Mouse (Mus musculus): ENCODE data around the gene Tmem159.

The Tmem159 gene

DNA sequence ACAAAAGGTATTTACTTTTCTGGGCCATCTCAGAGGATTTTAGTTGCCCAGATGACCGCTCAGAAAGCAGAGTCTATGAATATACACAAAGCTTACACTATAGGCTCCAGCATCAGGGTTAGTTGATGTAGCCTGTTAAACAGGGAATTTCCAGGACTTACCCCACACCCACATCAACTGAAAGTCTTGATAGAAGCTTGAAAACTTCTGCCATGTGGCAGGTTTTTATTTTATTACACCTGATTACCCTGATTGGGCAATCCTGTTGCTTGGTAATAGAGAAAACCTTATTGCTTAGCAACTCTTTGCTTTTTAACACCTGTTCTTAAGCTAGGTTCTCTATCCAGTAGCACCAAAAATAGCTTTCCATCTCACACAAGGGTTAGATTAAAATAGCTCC lies 40.6 kb downstream of the Tmem159 start:
- DNase-seq (ENCODE audit: low read depth, low spot score), result no peak

DNA sequence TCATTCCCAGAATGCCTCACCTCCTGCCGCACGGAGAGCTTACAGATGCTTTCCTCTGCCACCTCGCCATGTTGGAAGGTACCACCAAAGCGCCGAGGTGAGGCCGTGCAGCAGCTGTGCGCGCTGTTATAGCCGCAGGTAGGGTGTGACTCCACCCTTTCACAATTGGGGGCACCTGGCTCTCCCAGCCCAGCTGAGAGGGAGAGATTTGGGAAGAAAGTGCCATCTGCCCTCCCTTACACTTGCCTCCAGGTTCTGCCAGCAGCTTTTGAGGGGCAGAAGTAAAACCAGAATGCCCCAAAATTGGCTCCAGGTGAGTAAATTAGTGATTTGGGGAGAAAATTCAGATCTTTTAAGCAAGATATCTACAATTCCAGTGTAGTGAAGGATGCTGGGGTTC lies 43.0 kb downstream of the Tmem159 start, which contains the start of gene Zp2:
Gene Zp2, minus strand, starts transcription at position 101 of the 400 bp plus-strand sequence.
- DNase-seq (ENCODE audit: low read depth, low spot score), result no peak

DNA sequence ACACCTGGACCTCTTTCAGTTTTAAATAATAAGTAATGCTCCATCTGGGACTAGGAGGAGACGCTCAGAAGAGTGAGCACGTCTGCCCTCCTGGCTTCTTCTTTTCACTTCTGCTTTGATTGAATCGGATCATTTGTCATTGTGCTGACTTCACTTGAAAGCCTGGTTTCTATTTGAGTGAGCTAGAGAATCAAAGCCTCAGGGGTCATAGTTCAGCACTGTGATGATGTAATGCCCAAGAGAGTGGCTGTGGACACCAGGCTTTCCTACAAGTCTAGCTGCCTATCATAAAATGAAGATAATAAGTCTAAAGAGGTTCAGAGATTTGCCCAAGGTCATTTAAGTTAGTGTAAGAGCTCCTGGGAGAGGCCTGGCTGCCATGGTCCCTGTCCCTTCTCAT lies 48.1 kb downstream of the Tmem159 start:
- DNase-seq (ENCODE audit: low read depth, low spot score), result no peak

DNA sequence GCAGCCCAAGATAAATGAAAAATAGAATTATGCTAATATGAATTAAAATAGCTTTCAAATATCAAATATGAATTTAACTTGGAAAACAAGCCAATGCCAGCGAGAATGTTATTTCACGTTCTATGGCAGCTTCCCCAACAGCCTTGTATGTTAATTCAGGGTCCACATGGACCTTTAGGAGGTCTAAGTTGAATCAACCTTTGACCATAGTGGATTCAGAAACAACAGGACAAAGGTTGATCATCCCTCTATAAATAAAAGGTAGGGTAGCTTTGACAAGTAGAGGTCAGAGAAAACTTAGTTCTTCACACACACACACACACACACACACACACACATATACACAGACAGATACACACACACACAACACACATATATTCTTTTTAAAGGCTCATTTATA lies 48.7 kb downstream of the Tmem159 start:
- DNase-seq (ENCODE audit: low read depth, low spot score), result no peak

DNA sequence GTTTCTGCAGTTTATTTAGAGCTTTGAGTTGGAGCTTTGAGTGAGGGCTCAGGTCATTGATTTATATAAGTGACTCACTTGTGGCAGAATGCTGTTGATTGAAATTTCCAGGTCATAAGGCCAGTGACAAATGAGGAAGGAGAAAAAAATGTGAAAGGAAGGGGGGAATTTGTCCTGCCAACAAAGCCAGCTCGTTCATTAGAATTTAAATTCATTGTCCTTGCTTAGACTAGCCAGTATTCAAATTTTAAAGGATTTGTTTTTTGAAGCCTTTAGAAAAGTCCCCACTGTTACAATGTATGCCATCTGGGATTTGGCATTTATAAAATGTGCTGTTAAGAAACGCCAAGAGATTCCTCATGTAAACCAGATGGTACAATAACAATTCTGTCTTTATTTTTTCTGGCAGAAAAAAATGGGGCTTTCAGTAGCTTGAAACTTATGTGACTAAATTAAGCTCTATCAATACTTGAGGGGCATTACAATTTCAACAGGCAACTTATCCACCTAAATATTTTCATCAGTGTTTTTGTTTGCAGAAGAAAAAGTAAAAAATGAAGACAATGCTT lies 54.8 kb downstream of the Tmem159 start:
- no peak for DNase-seq (ENCODE audit: low read depth, low spot score)

DNA sequence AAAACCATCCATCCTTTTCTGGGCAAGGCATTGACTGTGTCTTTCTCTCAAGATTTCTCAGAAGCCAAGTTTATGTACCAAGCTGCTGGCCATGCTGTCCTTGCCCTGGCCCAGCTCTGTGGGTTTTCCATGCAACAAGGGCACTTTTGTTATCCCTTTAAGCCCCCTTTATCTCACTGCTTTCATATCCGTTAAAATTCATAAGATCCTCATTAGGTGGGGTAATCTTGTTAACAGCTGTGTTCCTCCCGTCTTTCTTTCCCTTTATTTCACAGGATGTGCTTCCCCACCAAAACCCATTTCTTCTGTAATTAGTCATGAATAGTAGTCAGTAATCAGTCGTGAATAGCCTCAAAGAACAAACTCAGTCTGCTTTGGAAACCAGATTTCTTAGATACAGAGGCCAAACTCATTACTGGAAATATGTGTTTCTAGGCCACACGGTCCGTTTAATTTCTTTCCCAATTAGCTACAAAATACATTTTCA lies 55.5 kb downstream of the Tmem159 start:
- DNase-seq (ENCODE audit: low read depth, low spot score), result no peak

DNA sequence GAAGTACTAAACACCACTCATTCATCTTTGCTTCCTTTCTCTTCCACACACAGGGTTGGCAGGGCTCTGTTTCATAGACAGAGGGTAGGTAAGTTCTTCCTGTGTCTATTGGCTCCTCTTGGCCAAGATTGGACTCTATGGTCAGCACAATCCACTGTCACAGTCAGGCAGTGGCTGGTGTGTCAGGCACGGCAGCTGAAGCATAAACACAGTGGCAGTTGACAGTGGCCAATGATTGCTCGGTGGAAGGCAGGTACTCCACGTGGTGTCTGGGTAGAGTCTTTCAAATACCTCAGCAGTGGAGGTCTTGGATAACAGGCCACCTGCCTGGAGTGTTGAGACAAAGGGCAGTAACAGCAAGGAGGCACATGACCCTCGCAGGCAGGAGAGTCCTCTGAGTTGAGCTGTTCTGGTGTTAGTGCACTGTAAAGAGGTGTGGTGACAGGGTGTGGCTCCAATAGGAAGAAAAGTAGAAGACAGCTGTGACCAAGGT lies 56.0 kb downstream of the Tmem159 start:
- DNase-seq (ENCODE audit: low read depth, low spot score), result no peak

DNA sequence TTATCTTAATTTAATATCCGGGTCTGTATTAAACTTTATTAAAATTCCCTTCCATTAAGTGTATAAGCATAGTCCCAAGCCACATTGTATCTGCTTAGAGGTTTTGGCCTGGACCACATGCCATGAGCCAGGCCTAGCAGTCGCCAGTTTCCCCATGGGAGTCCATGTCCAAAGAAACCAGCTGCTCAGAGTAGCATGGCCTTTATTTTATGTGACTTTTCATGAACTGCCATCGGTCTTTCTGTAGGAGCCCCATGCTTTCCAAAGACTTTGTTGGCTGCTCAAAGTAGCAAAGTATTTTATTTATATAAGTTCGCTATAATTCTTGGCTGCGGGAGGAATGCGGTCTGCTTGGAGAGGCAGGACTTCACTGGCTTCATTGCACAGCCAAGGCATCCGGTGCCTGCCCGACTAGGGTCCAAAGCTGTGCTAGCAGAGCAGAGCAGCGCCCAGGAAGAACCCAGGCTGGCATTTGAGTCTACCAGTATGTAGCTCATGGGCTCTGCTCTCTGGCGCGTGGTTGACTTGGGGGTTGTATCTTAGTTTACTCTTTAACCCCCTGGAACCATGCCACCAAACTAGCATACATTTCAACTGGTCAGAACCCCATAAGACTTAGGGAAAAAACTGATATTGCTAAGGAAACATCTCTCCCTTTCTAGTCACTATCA lies 61.6 kb downstream of the Tmem159 start:
- DNase-seq (ENCODE audit: low read depth, low spot score), result no peak
